Mouse (Mus musculus): ENCODE data around the gene C1qtnf5.

DNA sequence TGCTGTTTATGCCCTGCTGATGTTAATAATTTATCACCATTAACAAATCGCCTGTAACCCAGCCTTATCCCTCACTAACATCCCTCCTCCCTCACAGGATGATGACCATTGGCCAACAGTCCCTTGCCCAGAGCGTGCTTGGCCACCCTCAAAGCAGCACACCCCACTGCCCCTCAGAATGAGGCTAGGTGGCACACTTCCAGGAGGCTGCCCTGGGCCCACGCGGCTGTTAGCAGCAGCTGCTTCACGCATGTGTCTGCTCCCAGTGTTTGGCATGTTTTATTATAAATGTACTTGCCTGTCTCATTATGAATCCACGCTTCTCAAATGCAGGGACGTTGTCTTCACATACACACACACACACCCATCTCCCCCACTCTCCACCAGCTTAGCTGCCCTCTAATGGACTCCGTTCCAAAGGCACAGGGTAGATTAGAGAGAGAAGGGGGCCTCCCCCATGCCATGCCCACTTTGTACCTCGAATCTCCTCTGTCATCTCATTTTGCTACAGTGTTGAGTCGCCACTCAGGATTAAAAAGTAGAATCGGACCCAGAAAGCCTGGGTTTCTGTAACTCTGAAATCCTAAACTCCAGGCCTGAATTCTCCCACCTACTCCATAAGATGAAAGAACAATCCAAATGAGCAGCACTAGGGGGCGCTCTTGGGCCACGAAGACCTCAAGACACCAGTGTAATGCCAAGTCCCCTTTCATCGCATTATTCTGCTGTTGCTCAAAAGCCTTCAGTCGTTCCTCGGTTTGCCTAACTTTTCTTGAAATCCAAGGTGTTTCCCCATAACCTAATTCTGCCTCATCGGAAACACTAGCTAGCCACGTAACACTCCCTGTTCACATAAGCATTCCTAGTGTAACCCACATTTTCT lies 18.7 kb downstream of the C1qtnf5 start:
- peak; percentile 63; the same call in 1 of the 2 replicates for TF ChIP-seq CTCF (IDR thresholded peaks at IDR 0.05; ENCODE audit: borderline replicate concordance, insufficient read depth, low read length)
- TF ChIP-seq POLR2A (IDR thresholded peaks at IDR 0.05; ENCODE audit: low read depth, low read length): no peak
